20 mouse cellular contexts compared by ENCODE assay signal in the genomic region with DNA sequence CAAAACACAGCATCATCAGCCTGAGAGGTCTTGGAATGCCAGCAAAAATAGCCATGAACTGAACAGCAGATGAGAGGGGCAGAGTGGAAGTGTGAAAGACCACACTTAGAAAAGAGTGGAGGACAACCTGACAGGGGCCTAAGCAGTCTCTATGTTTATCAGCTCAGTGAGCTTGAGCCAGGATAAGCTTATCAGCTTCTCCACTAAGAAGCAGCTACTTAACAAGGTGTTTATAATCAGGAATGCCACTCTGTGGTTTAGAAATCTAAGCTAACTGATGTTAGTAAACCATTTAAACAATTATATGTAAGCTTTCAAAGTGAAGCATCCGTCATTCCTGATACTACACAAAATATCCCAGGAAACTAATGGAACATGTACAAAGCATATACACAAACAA. TPM values are rescaled to one million over a fixed set of nuclear protein-coding genes. Genes with fewer than 3 reads are reported as not detected.
A peak's percentile ranks its signal among the peaks of the same experiment; 100 is the strongest.
DNase-seq lines count a peak whose midpoint lies in the region; ATAC-seq and TF ChIP-seq lines count a peak whose summit lies in the region.
"Had no signal": no experiment of that assay in that cellular context is flagged by ENCODE, and none has a peak within 500 bp of the region (broad histone marks: within the 10 kb centered on the region; RNA-seq: fewer than 3 reads in every experiment).

No protein-coding gene starts in this region.

- H3K4me3 ChIP-seq in heart, embryonic 12.5 days, result 0 out of 2 replicates have a peak overlapping the region, but pooled peaks have one; percentile 0
- peak overlapping the region; percentile 11; the same call in 1 of the 2 replicates for H3K4me3 ChIP-seq in left cerebral cortex, adult 2 months
- H3K4me3 ChIP-seq in midbrain, embryonic 14.5 days (replicated peaks; ENCODE audit: low read depth, low read length), result no peak overlapping the region
- H3K4me3 ChIP-seq: embryonic facial prominence, embryonic 10.5 days; forebrain, embryonic 15.5 days; megakaryocyte, embryonic 14.5 days; midbrain, embryonic 13.5 days; neural tube, embryonic 12.5 days had no signal

- H3K27ac ChIP-seq in heart, embryonic 12.5 days (ENCODE audit: poor library complexity, severe bottlenecking), result peak overlapping the region; percentile 80
- H3K27ac ChIP-seq in left cerebral cortex, adult 2 months, result peak overlapping the region; percentile 53
- H3K27ac ChIP-seq in midbrain, embryonic 14.5 days (replicated peaks; ENCODE audit: low read depth, low read length), result no peak overlapping the region
- H3K27ac ChIP-seq: embryonic facial prominence, embryonic 10.5 days; forebrain, embryonic 15.5 days; hindbrain, postnatal 0 days; midbrain, embryonic 13.5 days; neural tube, embryonic 12.5 days had no signal

- 38% methylated on average over 1 of the region's 1 CpGs for WGBS in heart, embryonic 12.5 days
- WGBS in midbrain, embryonic 14.5 days, result 84% methylated on average over 1 of the region's 1 CpGs

- ATAC-seq in heart, embryonic 12.5 days (ENCODE audit: insufficient number of reproducible peaks, low FRiP score), result no peak
- ATAC-seq in midbrain, embryonic 14.5 days (ENCODE audit: low FRiP score, low TSS enrichment), result no peak
- ATAC-seq: activated CD4-positive, CD25-positive, alpha-beta regulatory T cell, adult 4 months; forebrain, embryonic 15.5 days; hindbrain, postnatal 0 days; intestine, postnatal 0 days; midbrain, embryonic 13.5 days had no signal

- no peaks in the 10 kb centered on the region for H3K27me3 ChIP-seq in heart, embryonic 12.5 days (replicated peaks)
- no peaks in the 10 kb centered on the region for H3K27me3 ChIP-seq in midbrain, embryonic 14.5 days (ENCODE audit: control insufficient read depth, insufficient read depth, low read length)
- H3K27me3 ChIP-seq: forebrain, embryonic 15.5 days; megakaryocyte, embryonic 14.5 days; midbrain, embryonic 13.5 days; neural tube, embryonic 12.5 days had no signal

- no peak overlapping the region for H3K9ac ChIP-seq in heart, embryonic 12.5 days
- no peak overlapping the region for H3K9ac ChIP-seq in midbrain, embryonic 14.5 days (replicated peaks; ENCODE audit: low read length)
- H3K9ac ChIP-seq: forebrain, embryonic 15.5 days; midbrain, embryonic 13.5 days; neural tube, embryonic 12.5 days had no signal

- intact Hi-C loops in heart, postnatal 14 days (cut with DNase I), result loop anchor here (10.0 kb wide), 3 partner anchors 173 to 817 kb away; partner anchors contain the start of genes Avl9, Lancl2, Nt5c3 and Vmn1r4
- intact Hi-C loops in left cerebral cortex, adult 2 months (cut with DNase I), result loop anchor here (10.0 kb wide), 1 partner anchor 293 kb away; the partner anchor contains the start of gene Vopp1
- intact Hi-C loops in left cerebral cortex, postnatal 4 days (cut with DNase I), result loop anchor here (10.0 kb wide), 1 partner anchor 163 kb away; the partner anchor contains the start of gene Pyurf

- H3K4me2 ChIP-seq in heart, embryonic 12.5 days, result peak overlapping the region; percentile 55
- no peak overlapping the region for H3K4me2 ChIP-seq in midbrain, embryonic 14.5 days (ENCODE audit: low read length)
- H3K4me2 ChIP-seq: forebrain, embryonic 15.5 days; midbrain, embryonic 13.5 days; neural tube, embryonic 12.5 days had no signal

- no peaks in the 10 kb centered on the region for H3K9me3 ChIP-seq in heart, embryonic 12.5 days (replicated peaks)
- no peaks in the 10 kb centered on the region for H3K9me3 ChIP-seq in midbrain, embryonic 14.5 days (ENCODE audit: control insufficient read depth, low read length)
- H3K9me3 ChIP-seq: embryonic facial prominence, embryonic 10.5 days; forebrain, embryonic 15.5 days; megakaryocyte, embryonic 14.5 days; midbrain, embryonic 13.5 days; neural tube, embryonic 12.5 days had no signal

- TF ChIP-seq CTCF in left cerebral cortex, adult 2 months (IDR thresholded peaks at IDR 0.05), result no peak

- peaks cover 23% of the 10 kb centered on the region for H3K4me1 ChIP-seq in heart, embryonic 12.5 days (replicated peaks)
- peaks cover 11% of the 10 kb centered on the region for H3K4me1 ChIP-seq in midbrain, embryonic 14.5 days (ENCODE audit: control insufficient read depth, insufficient read depth, low read length)

- DNase-seq in heart, postnatal 14 days, result no peak
- no peak for DNase-seq in left cerebral cortex, adult 2 months (ENCODE audit: extremely low spot score in 1 of 2, low spot score in 2 of 2)
- no peak for DNase-seq in left cerebral cortex, postnatal 4 days
- peak; percentile 51 for DNase-seq in retina, postnatal 1 day
- DNase-seq in retina, embryonic 14.5 days (ENCODE audit: low spot score), result no peak
- DNase-seq in midbrain, embryonic 14.5 days, result no peak
- DNase-seq: adrenal gland, adult 8-10 months; cerebellum, adult 11-12 months; cerebellum, postnatal 10 days; gastrocnemius, postnatal 14 days; kidney, postnatal 25 days had no signal

- H3K36me3 ChIP-seq in heart, embryonic 12.5 days, result no peaks in the 10 kb centered on the region
- no peaks in the 10 kb centered on the region for H3K36me3 ChIP-seq in midbrain, embryonic 14.5 days (ENCODE audit: control insufficient read depth, insufficient read depth, low read length)
- H3K36me3 ChIP-seq: embryonic facial prominence, embryonic 10.5 days; forebrain, embryonic 15.5 days; midbrain, embryonic 13.5 days; neural tube, embryonic 12.5 days had no signal

RNA-seq across cellular contexts. Expression of gene Ppm1k, which starts 3.2 kb away (rescaled TPM):
- polyA plus RNA-seq in heart, embryonic 12.5 days (2016; fragmentation: Nextera tagmentation; extraction: Ambion mirVana), result 15.5 and 16.6 TPM in 2 replicates
- 10 to 100 TPM; 36.2 to 43.8 TPM for total RNA-seq in heart, postnatal 14 days (2021)
- total RNA-seq in left cerebral cortex, adult 2 months (2021), result 10 to 100 TPM; 77.1 to 78.1 TPM
- total RNA-seq in left cerebral cortex, postnatal 4 days (2021), result 10 to 100 TPM; 19.5 to 22.2 TPM
- 6.6 and 6.8 TPM in 2 replicates for polyA plus RNA-seq in midbrain, embryonic 14.5 days (2014; fragmentation: Nextera tagmentation; extraction: Ambion mirVana)

RNA-seq across cellular contexts. Expression of gene Herc6, which starts 48.8 kb away (rescaled TPM):
- 5.3 and 5.8 TPM in 2 replicates for polyA plus RNA-seq in heart, embryonic 12.5 days (2016; fragmentation: Nextera tagmentation; extraction: Ambion mirVana)
- 1 to 10 TPM; 2.4 TPM for total RNA-seq in heart, postnatal 14 days (2021)
- 10 to 100 TPM; 12.4 to 18.6 TPM for total RNA-seq in left cerebral cortex, adult 2 months (2021)
- total RNA-seq in left cerebral cortex, postnatal 4 days (2021), result 1 to 10 TPM; 2.4 to 3.4 TPM
- 0.89 and 1.5 TPM in 2 replicates for polyA plus RNA-seq in midbrain, embryonic 14.5 days (2014; fragmentation: Nextera tagmentation; extraction: Ambion mirVana)
